Mouse (Mus musculus): Measurements from ENCODE around the gene Mib2.
"Not testable (repeated sequence)": the region's sequence is repeated elsewhere in the genome, so short reads cannot be mapped to it uniquely, and the experiment has no call there.

Gene Mib2

DNA sequence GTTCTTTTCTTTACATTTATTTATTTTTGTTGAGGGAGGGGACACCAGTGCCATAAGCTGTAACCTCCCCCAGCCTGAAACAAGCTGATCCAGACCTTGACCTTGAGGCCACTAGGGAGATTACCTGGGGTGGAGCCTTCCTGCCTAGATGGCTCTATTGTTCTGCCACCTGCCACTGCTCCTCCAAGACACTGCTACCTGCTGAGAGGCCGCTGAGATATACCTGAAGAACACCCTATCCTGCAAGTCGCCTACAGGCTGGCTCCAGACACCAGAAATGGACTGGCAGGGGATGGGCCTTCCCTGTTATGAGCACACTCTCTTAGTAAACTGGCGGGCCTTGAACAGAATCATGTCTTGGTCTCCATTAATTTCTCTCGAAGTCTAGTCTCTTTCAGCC lies 1.2 kb upstream of the Mib2 start:
- DNase-seq (ENCODE audit: low read depth) = not testable (repeated sequence)

- no peak for DNase-seq (ENCODE audit: low read depth)
Measured at GRCm38 (mm10) chr4:155669598-155670075, 639 bp upstream of the Mib2 start.

- DNase-seq (ENCODE audit: low read depth) = peak; percentile 61
Measured at GRCm38 (mm10) chr4:155666903-155667302, 2.1 kb downstream of the Mib2 start.

DNA sequence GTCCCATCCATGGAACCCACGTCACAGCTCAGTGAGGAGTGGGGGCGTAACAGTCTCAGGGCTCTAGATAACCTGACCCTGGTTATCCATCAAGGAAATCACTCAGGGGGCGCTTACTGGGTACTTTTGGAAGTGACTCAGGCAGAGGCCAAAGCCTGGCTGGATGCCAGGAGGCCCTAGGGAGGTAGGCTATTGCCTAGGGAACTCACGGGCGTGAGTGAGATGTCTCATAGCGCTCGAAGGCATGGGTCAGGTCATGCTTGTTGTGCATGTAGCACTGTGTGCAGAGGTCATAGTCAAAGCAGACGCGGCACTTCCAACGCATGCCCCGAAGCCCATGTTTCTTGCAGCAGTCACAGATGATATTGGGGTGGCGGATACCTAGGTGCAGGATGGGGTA lies 8.4 kb downstream of the Mib2 start:
- no peak for DNase-seq (ENCODE audit: low read depth)

DNA sequence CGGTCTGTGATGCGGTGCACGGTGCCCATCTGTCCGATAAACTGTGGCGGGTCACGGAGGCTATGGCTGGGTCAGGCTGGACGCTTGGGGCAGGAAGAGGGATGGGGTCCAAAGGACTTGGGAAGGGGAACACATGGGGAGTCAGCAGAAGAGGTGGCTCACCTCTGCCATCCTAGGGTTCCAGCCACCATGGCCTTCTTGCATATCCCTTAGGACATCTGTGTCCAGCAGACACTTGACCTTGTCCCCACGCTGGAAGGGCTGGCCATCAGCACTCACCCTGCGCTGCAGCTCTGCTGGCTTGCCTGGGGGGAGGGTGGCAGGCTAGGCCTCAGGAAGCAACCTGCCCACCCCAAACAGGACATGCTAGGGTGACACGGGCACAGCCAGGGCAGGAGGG lies 10.0 kb downstream of the Mib2 start:
- DNase-seq (ENCODE audit: low read depth) = no peak

GRCm38 (mm10) chr4:155656214-155656751 lies 12.7 kb downstream of the Mib2 start:
- DNase-seq (ENCODE audit: low read depth) = no peak

GRCm38 (mm10) chr4:155654456-155655298 lies 14.3 kb downstream of the Mib2 start:
- DNase-seq (ENCODE audit: low read depth) = peak; percentile 76

DNA sequence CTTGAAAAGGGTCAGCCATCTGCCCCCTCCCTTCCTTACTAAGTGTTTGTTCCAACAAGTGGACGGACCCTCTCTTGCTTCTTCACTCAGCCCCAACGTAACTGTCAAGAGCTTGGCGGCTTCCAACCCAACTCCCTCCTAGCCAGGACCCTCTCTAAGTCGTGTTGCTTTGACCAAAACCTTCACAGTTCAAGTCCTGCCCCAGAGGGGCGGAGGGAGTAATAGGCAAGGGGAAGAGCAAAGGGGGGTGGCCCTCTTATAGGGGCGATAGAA lies 14.9 kb downstream of the Mib2 start:
- DNase-seq (ENCODE audit: low read depth) = no peak

DNA sequence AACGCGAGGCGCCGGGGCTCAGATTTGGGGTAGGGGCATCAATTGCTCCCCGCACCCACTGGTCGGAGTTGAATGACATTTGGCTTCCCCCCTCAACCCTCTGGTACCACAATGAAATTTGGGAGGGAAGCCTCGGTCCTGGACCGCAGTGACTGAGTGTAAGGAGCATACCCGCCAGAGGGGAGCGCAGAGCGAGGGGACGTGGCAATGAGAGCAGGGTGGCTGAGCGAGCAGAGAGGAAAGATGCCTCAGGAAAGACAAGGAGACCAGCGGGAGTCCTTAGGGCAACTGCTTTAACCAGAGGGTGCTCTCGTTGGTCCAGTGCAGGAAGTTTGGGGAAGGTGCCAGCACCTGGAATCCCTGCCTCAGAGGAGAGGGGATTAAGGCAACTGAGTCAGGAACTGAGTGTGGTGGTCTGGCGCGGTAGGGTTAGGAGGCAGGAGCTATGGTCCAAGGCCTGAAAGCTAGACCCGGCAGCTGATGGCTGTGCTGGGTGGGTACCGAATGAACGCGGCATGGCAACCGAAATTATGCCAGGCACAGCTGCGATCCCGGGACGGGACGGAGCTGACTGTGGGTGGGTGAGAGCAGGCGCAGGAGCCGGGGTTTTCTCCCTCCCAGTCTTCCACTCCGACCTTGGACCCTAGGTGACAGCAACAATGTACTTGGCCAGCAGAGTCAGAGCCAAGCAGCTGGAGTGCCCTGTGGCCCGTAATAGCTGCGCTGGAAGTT lies 15.4 kb downstream of the Mib2 start:
- DNase-seq (ENCODE audit: low read depth) = peak; percentile 44

- no peak for DNase-seq (ENCODE audit: low read depth)
Measured at GRCm38 (mm10) chr4:155653086-155653450, 15.9 kb downstream of the Mib2 start, which contains the start of gene Mmp23. Mmp23 (minus strand) TSS chr4:155653384.

- DNase-seq (ENCODE audit: low read depth) = no peak
Measured at GRCm38 (mm10) chr4:155652283-155653085, 16.5 kb downstream of the Mib2 start.

- no peak for DNase-seq (ENCODE audit: low read depth)
Measured at GRCm38 (mm10) chr4:155651553-155652269, 17.3 kb downstream of the Mib2 start.

GRCm38 (mm10) chr4:155649355-155649754 lies 19.6 kb downstream of the Mib2 start:
- DNase-seq (ENCODE audit: low read depth) = no peak

DNA sequence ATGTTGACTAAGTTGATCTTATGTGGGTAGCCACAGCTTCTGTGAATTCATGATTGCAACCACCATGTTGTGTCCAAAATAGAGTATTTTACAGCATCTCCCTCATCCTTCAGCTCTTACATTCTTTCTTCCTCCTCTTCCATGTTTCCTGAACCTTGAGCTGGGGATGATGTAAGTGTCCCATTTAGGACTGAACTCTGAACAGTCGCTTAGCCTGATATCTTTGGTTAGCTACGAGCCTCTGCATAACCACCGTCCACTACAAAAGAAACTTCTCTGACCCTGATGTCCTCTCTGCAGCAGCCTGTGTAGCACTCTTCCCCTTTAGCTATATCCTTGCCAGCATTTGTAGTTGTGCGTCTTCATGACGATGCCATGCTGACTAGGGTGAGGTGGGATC lies 23.3 kb downstream of the Mib2 start:
- DNase-seq (ENCODE audit: low read depth) = no peak

DNA sequence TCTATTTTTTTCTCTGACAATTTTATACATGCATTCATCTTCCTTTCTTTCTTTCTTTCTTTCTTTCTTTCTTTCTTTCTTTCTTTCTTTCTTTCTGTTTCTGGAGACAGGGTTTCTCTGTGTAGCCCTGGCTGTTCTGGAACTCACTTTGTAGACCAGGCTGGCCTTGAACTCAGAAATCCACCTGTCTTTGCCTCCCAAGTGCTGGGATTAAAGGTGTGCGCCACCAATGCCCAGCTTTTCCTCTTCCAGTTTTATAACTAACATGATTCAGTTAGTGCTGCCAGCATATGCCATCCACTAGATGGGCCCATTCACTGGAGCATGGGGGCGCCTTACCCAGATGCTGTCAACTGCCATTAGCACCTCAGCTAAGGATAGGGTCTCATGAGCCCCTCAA lies 23.7 kb downstream of the Mib2 start, which contains the start of gene Gm10563:
TSS of gene Gm10563 (minus strand) at position 101 of the 400 bp plus-strand sequence.
- not testable (repeated sequence) for DNase-seq (ENCODE audit: low read depth)

DNA sequence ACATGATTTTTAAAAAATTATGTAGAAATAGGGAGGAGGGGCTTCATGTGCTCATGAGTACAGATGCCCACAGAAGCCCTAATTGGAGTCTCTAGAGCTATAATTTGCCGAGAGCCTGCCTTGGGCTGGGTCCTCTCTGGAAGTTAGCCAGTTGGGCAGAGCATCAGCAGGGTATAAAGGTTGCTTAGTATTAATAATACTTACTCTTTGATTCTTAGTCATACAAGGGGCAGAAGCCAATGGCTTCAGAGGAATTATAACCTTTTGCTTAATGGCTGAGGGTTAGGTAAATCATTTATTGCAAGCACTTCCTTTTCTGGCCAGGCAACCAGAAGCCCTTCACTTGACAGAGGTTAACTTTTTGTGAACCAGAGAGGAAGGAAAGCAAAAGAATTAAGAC lies 25.5 kb downstream of the Mib2 start:
- DNase-seq (ENCODE audit: low read depth) = no peak

DNA sequence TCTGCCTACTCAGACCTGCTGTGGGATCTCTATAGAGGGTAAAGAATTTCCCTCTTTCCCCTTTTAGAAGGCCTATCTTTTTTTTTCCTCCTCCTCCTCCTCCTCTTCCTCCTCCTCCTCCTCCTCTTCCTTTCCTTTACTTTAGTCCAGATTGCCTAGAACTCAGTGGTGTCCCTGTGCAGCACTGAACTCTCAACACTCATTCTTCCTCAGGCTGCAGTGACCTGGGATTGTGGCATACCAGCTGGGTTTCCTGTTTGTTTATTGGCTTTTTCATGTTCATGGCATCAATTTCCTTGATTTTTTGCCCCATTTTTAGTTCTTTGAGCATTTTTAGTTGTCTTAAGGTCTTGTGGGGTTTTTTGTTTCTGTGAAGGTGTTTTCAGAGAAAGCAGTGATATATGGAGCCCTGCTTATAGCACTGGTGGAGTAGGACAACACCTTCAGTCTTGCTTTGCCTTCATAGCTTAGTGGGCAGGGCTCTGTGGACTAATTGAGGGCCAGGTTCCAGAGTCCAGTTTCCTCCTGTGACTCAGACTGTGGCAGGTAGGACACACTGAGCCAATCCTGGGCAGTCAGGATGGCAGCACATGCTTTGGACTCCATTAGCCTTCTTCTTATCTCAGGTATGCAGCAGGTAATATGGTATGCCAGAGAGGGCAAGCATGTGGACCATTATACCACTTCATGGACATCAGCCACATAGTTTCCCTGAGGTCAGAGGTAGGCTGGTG lies 33.1 kb downstream of the Mib2 start:
- DNase-seq (ENCODE audit: low read depth) = no peak

DNA sequence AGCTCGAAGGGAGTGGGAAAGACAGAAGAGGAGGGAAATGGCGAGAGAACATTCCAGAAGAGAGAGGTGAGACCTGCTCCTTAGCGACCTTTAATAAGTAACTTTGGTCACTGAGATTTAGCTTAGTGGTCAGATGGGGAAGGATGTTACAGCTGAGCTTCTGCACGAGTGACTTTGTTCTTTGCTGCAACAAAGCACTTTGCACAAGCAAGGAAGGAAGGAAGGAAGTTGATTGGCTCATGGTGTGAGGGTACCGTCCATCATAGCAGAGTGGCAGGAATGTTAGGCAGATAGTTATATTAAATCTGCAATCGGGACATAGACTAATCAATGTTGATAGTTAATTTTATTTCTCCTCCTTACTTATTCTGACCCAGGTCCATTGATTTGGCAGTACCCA lies 38.7 kb downstream of the Mib2 start:
- no peak for DNase-seq (ENCODE audit: low read depth)

DNA sequence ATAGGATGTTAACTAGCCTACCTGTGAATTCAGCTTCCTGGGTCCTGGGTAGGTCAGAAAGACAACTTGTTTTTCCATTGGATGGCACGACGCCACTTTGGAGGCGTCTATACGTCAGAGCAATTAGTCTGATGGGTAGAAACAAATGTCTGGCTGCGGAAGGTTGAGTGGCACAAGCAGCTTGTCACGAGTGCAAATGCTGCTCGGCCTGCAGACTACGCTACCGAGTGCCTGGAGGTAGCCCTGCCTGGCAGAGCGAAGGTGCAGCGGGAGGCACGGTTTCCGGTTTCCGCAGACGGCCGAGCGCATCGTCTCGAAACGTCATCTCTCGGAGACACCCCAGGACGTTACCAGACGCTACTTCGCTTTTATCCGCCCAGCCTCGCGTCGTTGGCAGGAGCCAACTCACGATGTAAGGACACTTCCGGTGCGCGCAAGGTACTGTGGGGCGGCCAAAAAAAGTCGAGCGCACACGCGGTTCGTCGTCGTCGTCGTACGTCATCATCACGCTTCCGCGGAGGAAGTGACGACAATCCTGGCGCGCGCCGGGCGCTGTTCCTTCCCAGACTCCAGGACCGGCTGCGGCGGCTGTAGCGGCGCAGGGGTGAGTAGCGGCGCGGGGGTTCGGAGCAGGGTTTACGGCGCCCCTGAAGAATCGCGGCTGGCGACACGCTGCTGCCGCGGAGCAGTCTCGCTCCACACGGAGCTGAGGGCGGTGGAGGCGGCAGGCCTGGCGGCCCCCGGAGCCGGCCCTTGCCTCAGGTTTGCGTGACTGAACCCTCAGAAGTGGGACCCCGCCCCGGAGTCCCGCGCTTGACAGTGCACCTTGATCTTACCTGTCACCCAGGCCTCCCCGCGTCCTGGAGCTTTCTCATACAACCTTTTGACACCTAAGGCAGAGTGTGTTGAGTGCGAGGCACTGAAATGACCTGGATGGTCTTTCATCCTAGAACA lies 44.4 kb downstream of the Mib2 start, which contains the start of gene Cdk11b:
TSS of gene Cdk11b (plus strand) at position 517 of the 954 bp plus-strand sequence.
- peak; percentile 99 for DNase-seq (ENCODE audit: low read depth)

GRCm38 (mm10) chr4:155618321-155618720 lies 50.7 kb downstream of the Mib2 start:
- no peak for DNase-seq (ENCODE audit: low read depth)
